9 mouse cellular contexts compared by ENCODE assay signal in the genomic region with DNA sequence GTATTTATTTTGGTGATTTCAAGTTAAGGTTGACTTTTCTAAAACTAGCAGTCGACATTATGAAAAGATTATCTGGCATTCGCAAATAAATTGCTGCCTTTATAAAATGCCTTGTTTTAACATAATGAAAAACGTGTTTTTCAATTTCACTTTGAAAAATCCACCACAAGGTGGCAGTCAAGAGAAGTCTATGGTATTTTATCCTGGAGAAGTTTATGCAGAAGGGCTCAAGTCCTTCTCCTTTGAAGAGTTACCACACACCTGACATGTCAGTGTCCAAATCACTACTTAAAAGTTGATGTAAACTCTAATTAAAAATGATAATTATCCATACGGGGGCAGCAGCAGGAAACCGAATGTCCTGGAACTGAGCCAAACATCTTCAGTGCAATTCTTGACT.
DNase-seq lines count a peak whose midpoint lies in the region; ATAC-seq and TF ChIP-seq lines count a peak whose summit lies in the region.
"Had no signal": no experiment of that assay in that cellular context is flagged by ENCODE, and none has a peak within 500 bp of the region (broad histone marks: within the 10 kb centered on the region; RNA-seq: fewer than 3 reads in every experiment).

No protein-coding gene starts in this region.

- H3K27me3 ChIP-seq in heart, postnatal 0 days (ENCODE audit: control insufficient read depth, insufficient read depth, low read length): no peaks in the 10 kb centered on the region
- no peaks in the 10 kb centered on the region for H3K27me3 ChIP-seq in heart, embryonic 11.5 days (ENCODE audit: control insufficient read depth, insufficient read depth, low read length)
- no peaks in the 10 kb centered on the region for H3K27me3 ChIP-seq in forebrain, embryonic 14.5 days (replicated peaks; ENCODE audit: control insufficient read depth, insufficient read depth, low read length)
- H3K27me3 ChIP-seq: hindbrain, embryonic 15.5 days had no signal

- TF ChIP-seq CTCF in heart, postnatal 0 days (IDR thresholded peaks at IDR 0.05; ENCODE audit: low read depth): peak; percentile 53

- H3K9me3 ChIP-seq in heart, postnatal 0 days (replicated peaks; ENCODE audit: control insufficient read depth, low read length): no peaks in the 10 kb centered on the region
- no peaks in the 10 kb centered on the region for H3K9me3 ChIP-seq in heart, embryonic 11.5 days (replicated peaks; ENCODE audit: control insufficient read depth, low read length)
- no peaks in the 10 kb centered on the region for H3K9me3 ChIP-seq in forebrain, embryonic 14.5 days (replicated peaks; ENCODE audit: control insufficient read depth, low read length)
- H3K9me3 ChIP-seq: hindbrain, embryonic 15.5 days had no signal

- WGBS in heart, postnatal 0 days: 11% methylated on average over 5 of the region's 5 CpGs
- WGBS in heart, embryonic 11.5 days (ENCODE audit: insufficient replicate concordance): 13% methylated on average over 5 of the region's 5 CpGs
- WGBS in forebrain, embryonic 14.5 days: 12% methylated on average over 5 of the region's 5 CpGs

- no peak for ATAC-seq in heart, postnatal 0 days (ENCODE audit: insufficient read depth, low read depth)
- ATAC-seq in heart, embryonic 11.5 days (replicated peaks; ENCODE audit: insufficient number of reproducible peaks, low FRiP score, low TSS enrichment): no peak
- ATAC-seq in forebrain, embryonic 14.5 days: peak; percentile 75

- H3K4me2 ChIP-seq in heart, postnatal 0 days (ENCODE audit: low read depth, low read length): no peak overlapping the region
- no peak overlapping the region for H3K4me2 ChIP-seq in heart, embryonic 11.5 days
- H3K4me2 ChIP-seq in forebrain, embryonic 14.5 days (ENCODE audit: low read length): no peak overlapping the region
- H3K4me2 ChIP-seq: hindbrain, embryonic 15.5 days had no signal

- DNase-seq in heart, postnatal 0 days (ENCODE audit: low spot score): peak; percentile 34
- DNase-seq in right cerebral cortex, adult 18-20 months: peak; percentile 24
- DNase-seq in right cerebral cortex, postnatal 14 days: no peak
- DNase-seq in forebrain, embryonic 14.5 days (ENCODE audit: low spot score): peak; percentile 81
- peak; percentile 13 for DNase-seq in retina, adult 2 months (ENCODE audit: low read depth, low spot score)
- no peak for DNase-seq in right cerebral cortex, postnatal 4 days
- no peak for DNase-seq in spleen, adult 12 weeks (ENCODE audit: low spot score)

- no peak overlapping the region for H3K9ac ChIP-seq in heart, postnatal 0 days (replicated peaks; ENCODE audit: low read depth, low read length)
- no peak overlapping the region for H3K9ac ChIP-seq in heart, embryonic 11.5 days (ENCODE audit: low read depth, low read length)
- H3K9ac ChIP-seq in forebrain, embryonic 14.5 days (ENCODE audit: low read length): no peak overlapping the region
- H3K9ac ChIP-seq: hindbrain, embryonic 15.5 days had no signal

- no peak overlapping the region for H3K4me3 ChIP-seq in heart, postnatal 0 days (ENCODE audit: low read depth, low read length)
- H3K4me3 ChIP-seq in heart, embryonic 11.5 days (ENCODE audit: low read depth, low read length): no peak overlapping the region
- no peak overlapping the region for H3K4me3 ChIP-seq in forebrain, embryonic 14.5 days (ENCODE audit: low read depth, low read length)
- H3K4me3 ChIP-seq: hindbrain, embryonic 15.5 days had no signal

- no peaks in the 10 kb centered on the region for H3K36me3 ChIP-seq in heart, postnatal 0 days (replicated peaks; ENCODE audit: control insufficient read depth, insufficient read depth, low read length)
- H3K36me3 ChIP-seq in heart, embryonic 11.5 days (ENCODE audit: control insufficient read depth, insufficient read depth, low read length): no peaks in the 10 kb centered on the region
- H3K36me3 ChIP-seq in forebrain, embryonic 14.5 days (ENCODE audit: control insufficient read depth, insufficient read depth, low read length): no peaks in the 10 kb centered on the region
- H3K36me3 ChIP-seq: hindbrain, embryonic 15.5 days had no signal

- H3K4me1 ChIP-seq in heart, postnatal 0 days (ENCODE audit: control insufficient read depth, insufficient read depth): no peaks in the 10 kb centered on the region
- no peaks in the 10 kb centered on the region for H3K4me1 ChIP-seq in heart, embryonic 11.5 days (ENCODE audit: control insufficient read depth, insufficient read depth, low read length)
- no peaks in the 10 kb centered on the region for H3K4me1 ChIP-seq in forebrain, embryonic 14.5 days (ENCODE audit: control insufficient read depth, insufficient read depth, low read length)
- H3K4me1 ChIP-seq: hindbrain, embryonic 15.5 days had no signal

- H3K27ac ChIP-seq in heart, postnatal 0 days (ENCODE audit: low read depth): no peak overlapping the region
- H3K27ac ChIP-seq in heart, embryonic 11.5 days (ENCODE audit: low read depth, low read length): no peak overlapping the region
- no peak overlapping the region for H3K27ac ChIP-seq in forebrain, embryonic 14.5 days (ENCODE audit: low read depth, low read length)
- H3K27ac ChIP-seq: hindbrain, embryonic 15.5 days had no signal

- no peak for TF ChIP-seq EP300 in heart, postnatal 0 days (IDR thresholded peaks at IDR 0.05; ENCODE audit: low read depth)

Comparison
In these comparisons a context has a peak if more than half of its experiments do, and no peak if none do; other contexts are left out.
1. DNase-seq: peak in heart, postnatal 0 days (single experiment), right cerebral cortex, adult 18-20 months (single experiment), forebrain, embryonic 14.5 days (single experiment) and retina, adult 2 months (single experiment); none in right cerebral cortex, postnatal 14 days (single experiment), right cerebral cortex, postnatal 4 days (single experiment) and spleen, adult 12 weeks (single experiment).